Mouse (Mus musculus) mature B cell (primary cell): Measurements from ENCODE around the gene Naa15.
"Not testable (repeated sequence)": the region's sequence is repeated elsewhere in the genome, so short reads cannot be mapped to it uniquely, and the experiment has no call there.

ENCODE experiments used
- in situ Hi-C: fragments of 300-500 bp; cut with MboI; formaldehyde crosslinking; loops from 2 replicates; pipeline ENCODE4 v1.14.3; 2019

Gene Naa15

GRCm38 (mm10) chr3:51415098-51416072, at the start of gene Naa15:
TSS of gene Naa15 (plus strand) at chr3:51415148.
- in situ Hi-C loops: no loop called here

- in situ Hi-C loops: no loop called here
Measured at GRCm38 (mm10) chr3:51365517-51365882, 49.4 kb upstream of the Naa15 start.

GRCm38 (mm10) chr3:51366926-51367325, 48.0 kb upstream of the Naa15 start:
- in situ Hi-C loops: no loop called here

GRCm38 (mm10) chr3:51368011-51368410, 46.9 kb upstream of the Naa15 start:
- in situ Hi-C loops: no loop called here

- in situ Hi-C loops: no loop called here
Measured at GRCm38 (mm10) chr3:51371826-51372225, 43.1 kb upstream of the Naa15 start.

- in situ Hi-C loops: no loop called here
Measured at GRCm38 (mm10) chr3:51372883-51373282, 42.1 kb upstream of the Naa15 start.

GRCm38 (mm10) chr3:51373544-51373943, 41.4 kb upstream of the Naa15 start:
- in situ Hi-C loops: no loop called here

GRCm38 (mm10) chr3:51375307-51376265, 39.4 kb upstream of the Naa15 start:
- in situ Hi-C loops: no loop called here

GRCm38 (mm10) chr3:51377878-51378664, 36.9 kb upstream of the Naa15 start:
- in situ Hi-C loops: no loop called here

- in situ Hi-C loops: no loop called here
Measured at GRCm38 (mm10) chr3:51378665-51378946, 36.3 kb upstream of the Naa15 start.

- in situ Hi-C loops: no loop called here
Measured at GRCm38 (mm10) chr3:51379786-51380659, 34.9 kb upstream of the Naa15 start.

- in situ Hi-C loops: no loop called here
Measured at GRCm38 (mm10) chr3:51380660-51381014, 34.3 kb upstream of the Naa15 start.

GRCm38 (mm10) chr3:51383409-51383808, 31.5 kb upstream of the Naa15 start:
- in situ Hi-C loops: no loop called here

GRCm38 (mm10) chr3:51386441-51387133, 28.4 kb upstream of the Naa15 start:
- in situ Hi-C loops: no loop called here

GRCm38 (mm10) chr3:51387134-51387451, 27.9 kb upstream of the Naa15 start:
- in situ Hi-C loops: no loop called here

- in situ Hi-C loops: no loop called here
Measured at GRCm38 (mm10) chr3:51387868-51388381, 27.0 kb upstream of the Naa15 start.

GRCm38 (mm10) chr3:51388904-51389303, 26.0 kb upstream of the Naa15 start:
- in situ Hi-C loops: no loop called here

- in situ Hi-C loops: no loop called here
Measured at GRCm38 (mm10) chr3:51391095-51391494, 23.9 kb upstream of the Naa15 start.

- in situ Hi-C loops: no loop called here
Measured at GRCm38 (mm10) chr3:51391591-51391990, 23.4 kb upstream of the Naa15 start.

- in situ Hi-C loops: not testable (repeated sequence)
Measured at GRCm38 (mm10) chr3:51393018-51393417, 21.9 kb upstream of the Naa15 start.
